Mouse (Mus musculus): Measurements from ENCODE around the gene P2ry10. TPM values are rescaled to one million over a fixed set of nuclear protein-coding genes. Genes with fewer than 3 reads are reported as not detected.

The P2ry10 gene
- polyA plus RNA-seq, 1 experiment from 2014 or later: not detected

DNA sequence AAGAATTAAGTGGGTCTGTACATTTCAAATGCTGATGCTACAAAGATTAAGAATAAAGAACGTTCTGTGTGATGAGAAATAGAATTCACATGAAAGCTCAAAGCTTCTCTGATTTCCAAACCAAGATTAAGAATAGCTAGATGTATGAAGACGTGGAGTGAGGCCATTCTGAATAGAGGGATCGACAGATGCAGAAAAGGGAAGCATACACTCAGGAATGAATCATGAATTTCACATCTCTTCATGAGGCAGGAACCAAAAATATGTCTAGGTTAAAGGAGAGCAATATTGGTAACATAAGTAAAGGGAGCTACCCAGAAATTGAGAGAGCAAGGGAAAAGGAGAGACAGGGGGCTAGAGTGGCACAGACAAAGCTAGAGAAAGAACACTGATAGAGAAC, 7.3 kb downstream of the P2ry10 start:
- WGBS: 55% methylated on average over 3 of the region's 3 CpGs
- Histone ChIP-seq H3K27me3 (ENCODE audit: control insufficient read depth, insufficient read depth, low read length) (no peaks in the 10 kb centered on the region), H3K4me2 (ENCODE audit: low read length) (no peak overlapping the region), H3K4me3 (ENCODE audit: control insufficient read depth in 1 of 2, insufficient read depth in 1 of 2, low read depth in 1 of 2, low read length in 2 of 2) (no peak overlapping the region), H3K36me3 (ENCODE audit: control insufficient read depth, insufficient read depth, low read length) (no peaks in the 10 kb centered on the region), H3K4me1 (ENCODE audit: control insufficient read depth in 2 of 2, insufficient read depth in 2 of 2, low read length in 2 of 2) (no peaks in the 10 kb centered on the region), H3K9me3 (ENCODE audit: control insufficient read depth, low read length) (no peaks in the 10 kb centered on the region), H3K9ac (ENCODE audit: low read length) (no peak overlapping the region), H3K27ac (replicated peaks in 1 of 2; ENCODE audit: control insufficient read depth in 1 of 2, insufficient read depth in 1 of 2, low read depth in 2 of 2, low read length in 2 of 2) (no peak overlapping the region)
- ATAC-seq (ENCODE audit: insufficient number of reproducible peaks, insufficient read depth, low FRiP score, low read depth): no peak

DNA sequence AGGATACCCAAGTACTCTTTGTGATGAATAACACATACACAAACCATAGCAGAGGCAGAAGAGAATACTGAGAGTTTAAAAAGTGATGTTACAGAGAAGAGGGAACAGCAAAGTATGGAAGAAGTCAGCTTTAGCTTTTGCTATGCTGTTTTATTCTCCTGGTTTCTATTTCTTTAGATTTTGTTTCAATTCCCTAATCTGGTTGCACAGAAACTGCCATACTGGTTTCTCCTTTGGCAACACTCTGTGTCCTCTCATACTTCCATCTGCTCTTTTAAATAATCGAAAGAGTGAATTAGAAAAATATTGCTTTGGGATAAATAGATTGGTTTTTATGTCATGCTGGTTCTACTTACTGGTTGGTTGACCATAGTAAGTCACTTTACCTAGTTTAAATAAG, 28.0 kb downstream of the P2ry10 start:
- 78% methylated on average over 1 of the region's 1 CpGs for WGBS
- Histone ChIP-seq H3K27me3 (ENCODE audit: control insufficient read depth, insufficient read depth, low read length) (no peaks in the 10 kb centered on the region), H3K36me3 (ENCODE audit: control insufficient read depth, insufficient read depth, low read length) (no peaks in the 10 kb centered on the region), H3K4me1 (ENCODE audit: control insufficient read depth in 2 of 2, insufficient read depth in 2 of 2, low read length in 2 of 2) (no peaks in the 10 kb centered on the region), H3K4me3 (ENCODE audit: control insufficient read depth in 1 of 2, insufficient read depth in 1 of 2, low read depth in 1 of 2, low read length in 2 of 2) (no peak overlapping the region), H3K9ac (ENCODE audit: low read length) (no peak overlapping the region), H3K27ac (replicated peaks in 1 of 2; ENCODE audit: control insufficient read depth in 1 of 2, insufficient read depth in 1 of 2, low read depth in 2 of 2, low read length in 2 of 2) (no peak overlapping the region), H3K4me2 (ENCODE audit: low read length) (no peak overlapping the region), H3K9me3 (ENCODE audit: control insufficient read depth, low read length) (no peaks in the 10 kb centered on the region)
- ATAC-seq (ENCODE audit: insufficient number of reproducible peaks, insufficient read depth, low FRiP score, low read depth): no peak

DNA sequence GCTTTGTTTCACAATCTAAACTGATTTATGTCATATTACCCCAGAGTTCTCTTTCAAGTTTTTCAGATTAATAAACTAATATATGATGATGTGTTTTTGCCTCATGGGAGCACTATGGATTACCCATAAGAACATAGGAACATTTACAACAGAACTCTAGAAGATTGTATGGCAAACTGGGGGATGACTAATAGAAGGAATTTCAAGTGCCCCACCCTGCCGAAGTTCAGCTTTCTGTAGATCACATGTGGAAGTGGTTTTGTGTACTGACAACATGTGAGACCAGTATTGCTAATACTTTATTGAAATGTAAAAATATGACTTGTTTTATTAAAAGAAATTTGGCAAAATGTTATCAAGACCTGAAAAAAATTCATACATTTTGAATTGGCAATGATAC, 28.7 kb downstream of the P2ry10 start:
- H3K4me2 ChIP-seq (ENCODE audit: low read length): no peak overlapping the region
- ATAC-seq (ENCODE audit: insufficient number of reproducible peaks, insufficient read depth, low FRiP score, low read depth): no peak
- WGBS: 57% methylated on average over 1 of the region's 1 CpGs

DNA sequence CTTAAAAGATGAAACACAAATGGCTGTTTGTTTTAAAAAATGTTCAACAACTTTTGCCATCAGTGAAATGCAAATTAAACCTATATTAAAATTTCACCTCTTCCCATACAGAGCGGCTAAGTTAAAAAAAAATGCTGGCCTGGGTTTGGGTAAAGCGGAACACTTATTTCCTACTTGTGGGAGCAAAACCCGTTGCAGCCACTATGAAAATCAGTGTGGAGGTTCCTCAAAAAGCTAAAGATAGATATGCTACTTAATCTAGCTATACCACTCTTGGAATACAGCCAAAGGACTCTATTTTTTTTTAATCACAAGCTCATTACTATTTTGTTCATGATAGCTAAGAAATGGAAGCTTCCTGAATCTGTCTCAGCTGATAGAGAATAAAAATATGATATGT, 54.9 kb downstream of the P2ry10 start:
- ATAC-seq (ENCODE audit: insufficient number of reproducible peaks, insufficient read depth, low FRiP score, low read depth): no peak
- Histone ChIP-seq H3K9me3 (ENCODE audit: control insufficient read depth, low read length) (no peaks in the 10 kb centered on the region), H3K36me3 (ENCODE audit: control insufficient read depth, insufficient read depth, low read length) (no peaks in the 10 kb centered on the region), H3K4me2 (ENCODE audit: low read length) (no peak overlapping the region), H3K9ac (ENCODE audit: low read length) (no peak overlapping the region), H3K27ac (replicated peaks in 1 of 2; ENCODE audit: control insufficient read depth in 1 of 2, insufficient read depth in 1 of 2, low read depth in 2 of 2, low read length in 2 of 2) (no peak overlapping the region), H3K4me1 (ENCODE audit: control insufficient read depth in 2 of 2, insufficient read depth in 2 of 2, low read length in 2 of 2) (no peaks in the 10 kb centered on the region), H3K27me3 (ENCODE audit: control insufficient read depth, insufficient read depth, low read length) (no peaks in the 10 kb centered on the region), H3K4me3 (ENCODE audit: control insufficient read depth in 1 of 2, insufficient read depth in 1 of 2, low read depth in 1 of 2, low read length in 2 of 2) (no peak overlapping the region)
- WGBS: 56% methylated on average over 3 of the region's 3 CpGs

More for the DNA sequence above, 28.7 kb downstream of the P2ry10 start:
- H3K4me1 ChIP-seq (ENCODE audit: control insufficient read depth in 2 of 2, insufficient read depth in 2 of 2, low read length in 2 of 2): no peaks in the 10 kb centered on the region
- no peaks in the 10 kb centered on the region for H3K9me3 ChIP-seq (ENCODE audit: control insufficient read depth, low read length)
- no peak overlapping the region for H3K4me3 ChIP-seq (ENCODE audit: control insufficient read depth in 1 of 2, insufficient read depth in 1 of 2, low read depth in 1 of 2, low read length in 2 of 2)
- no peaks in the 10 kb centered on the region for H3K36me3 ChIP-seq (ENCODE audit: control insufficient read depth, insufficient read depth, low read length)
- no peak overlapping the region for H3K27ac ChIP-seq (replicated peaks in 1 of 2; ENCODE audit: control insufficient read depth in 1 of 2, insufficient read depth in 1 of 2, low read depth in 2 of 2, low read length in 2 of 2)
- H3K27me3 ChIP-seq (ENCODE audit: control insufficient read depth, insufficient read depth, low read length): no peaks in the 10 kb centered on the region
- no peak overlapping the region for H3K9ac ChIP-seq (ENCODE audit: low read length)

DNA sequence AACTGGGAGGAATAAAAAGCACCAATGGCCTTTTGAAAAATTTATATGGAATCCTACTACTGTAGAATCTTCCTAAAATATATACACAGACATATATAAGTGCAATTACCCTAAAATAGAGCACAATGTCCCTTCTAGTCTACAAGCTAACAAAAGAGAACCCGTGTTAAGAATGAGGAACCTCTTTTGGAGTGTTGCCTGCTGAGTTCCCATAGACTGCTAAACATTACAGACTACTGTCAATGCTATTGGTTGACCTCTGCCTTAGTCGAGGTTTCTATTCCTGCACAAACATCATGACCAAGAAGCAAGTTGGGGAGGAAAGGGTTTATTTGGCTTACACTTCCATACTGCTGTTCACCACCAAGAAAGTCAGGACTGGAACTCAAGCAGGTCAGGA, 55.6 kb downstream of the P2ry10 start:
- Histone ChIP-seq H3K4me2 (ENCODE audit: low read length) (no peak overlapping the region), H3K27me3 (ENCODE audit: control insufficient read depth, insufficient read depth, low read length) (no peaks in the 10 kb centered on the region), H3K9ac (ENCODE audit: low read length) (no peak overlapping the region), H3K4me3 (ENCODE audit: control insufficient read depth in 1 of 2, insufficient read depth in 1 of 2, low read depth in 1 of 2, low read length in 2 of 2) (no peak overlapping the region), H3K4me1 (ENCODE audit: control insufficient read depth in 2 of 2, insufficient read depth in 2 of 2, low read length in 2 of 2) (no peaks in the 10 kb centered on the region), H3K9me3 (ENCODE audit: control insufficient read depth, low read length) (no peaks in the 10 kb centered on the region), H3K27ac (replicated peaks in 1 of 2; ENCODE audit: control insufficient read depth in 1 of 2, insufficient read depth in 1 of 2, low read depth in 2 of 2, low read length in 2 of 2) (no peak overlapping the region), H3K36me3 (ENCODE audit: control insufficient read depth, insufficient read depth, low read length) (no peaks in the 10 kb centered on the region)
- WGBS: 33% methylated on average over 2 of the region's 2 CpGs
- no peak for ATAC-seq (ENCODE audit: insufficient number of reproducible peaks, insufficient read depth, low FRiP score, low read depth)

DNA sequence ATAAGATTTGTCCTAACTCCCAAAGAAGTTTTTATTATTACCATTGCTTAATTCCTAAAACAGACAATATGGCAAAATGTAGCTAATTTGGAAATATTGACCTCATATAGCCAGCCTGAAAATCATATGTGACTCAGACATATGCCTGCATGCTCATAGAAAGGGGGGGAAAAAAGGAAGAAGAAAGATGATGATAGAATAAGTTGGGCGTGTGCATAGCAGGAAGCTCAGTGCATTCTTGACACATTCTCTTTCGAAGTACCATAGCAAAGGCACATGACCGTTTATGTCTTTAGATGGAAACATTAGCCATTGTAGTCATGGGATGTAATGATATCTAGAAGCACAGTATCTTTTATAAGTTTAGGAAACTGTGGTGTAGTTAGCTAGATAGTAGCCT, 60.4 kb downstream of the P2ry10 start, which contains the start of gene P2ry10b:
Gene P2ry10b (plus strand): TSS at position 247 of the 400 bp plus-strand sequence.
- no peaks in the 10 kb centered on the region for H3K36me3 ChIP-seq (ENCODE audit: control insufficient read depth, insufficient read depth, low read length)
- WGBS: 71% methylated on average over 3 of the region's 3 CpGs
- H3K9ac ChIP-seq (ENCODE audit: low read length): 0 out of 2 replicates have a peak within 1 kb of the TSS, but pooled peaks have one; percentile 21
- no peaks in the 10 kb centered on the region for H3K9me3 ChIP-seq (ENCODE audit: control insufficient read depth, low read length)
- no peaks in the 10 kb centered on the region for H3K27me3 ChIP-seq (ENCODE audit: control insufficient read depth, insufficient read depth, low read length)
- no peak within 1 kb of the TSS for H3K4me3 ChIP-seq (ENCODE audit: control insufficient read depth in 1 of 2, insufficient read depth in 1 of 2, low read depth in 1 of 2, low read length in 2 of 2)
- H3K4me1 ChIP-seq (ENCODE audit: control insufficient read depth in 2 of 2, insufficient read depth in 2 of 2, low read length in 2 of 2): no peaks in the 10 kb centered on the region
- peak within 1 kb of the TSS; percentile 27 for H3K4me2 ChIP-seq (ENCODE audit: low read length)
- ATAC-seq (ENCODE audit: insufficient number of reproducible peaks, insufficient read depth, low FRiP score, low read depth): no peak
- H3K27ac ChIP-seq (replicated peaks in 1 of 2; ENCODE audit: control insufficient read depth in 1 of 2, insufficient read depth in 1 of 2, low read depth in 2 of 2, low read length in 2 of 2): peak within 1 kb of the TSS in 1 of 2 experiments; percentile 47; a peak in 3 of 4 replicates

DNA sequence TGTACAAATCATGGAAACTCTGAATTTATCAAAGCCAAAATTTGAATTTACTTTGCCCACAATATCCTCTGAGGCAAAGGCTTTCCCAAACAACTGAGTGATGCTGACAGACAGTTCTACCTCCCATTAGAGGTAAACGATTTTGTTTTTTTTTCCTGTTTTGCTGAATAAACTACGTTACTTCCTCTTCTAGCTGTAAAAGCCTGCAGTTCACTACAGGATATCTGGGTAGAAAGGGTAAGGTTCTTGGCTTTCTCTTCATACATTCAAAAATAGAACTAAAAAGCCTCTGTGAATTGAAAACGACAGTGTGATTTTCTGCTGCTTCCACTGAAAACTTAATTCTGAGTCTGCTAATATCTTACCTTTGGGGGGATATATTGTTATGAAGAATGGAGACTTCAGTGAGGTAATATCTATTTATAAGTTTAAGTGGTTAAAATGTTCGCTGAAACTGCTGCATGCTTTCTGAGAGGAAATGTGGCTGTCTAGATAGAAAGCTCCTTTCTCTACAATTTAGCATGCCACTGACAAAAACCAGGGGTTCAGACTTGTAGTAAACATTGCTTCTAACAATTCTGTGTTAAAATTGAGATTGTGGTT, 61.2 kb downstream of the P2ry10 start:
- peak overlapping the region; percentile 47 to 53; a peak in 3 of 4 replicates for H3K27ac ChIP-seq (replicated peaks in 1 of 2; ENCODE audit: control insufficient read depth in 1 of 2, insufficient read depth in 1 of 2, low read depth in 2 of 2, low read length in 2 of 2)
- no peaks in the 10 kb centered on the region for H3K27me3 ChIP-seq (ENCODE audit: control insufficient read depth, insufficient read depth, low read length)
- H3K4me1 ChIP-seq (ENCODE audit: control insufficient read depth in 2 of 2, insufficient read depth in 2 of 2, low read length in 2 of 2): no peaks in the 10 kb centered on the region
- 0 out of 2 replicates have a peak overlapping the region, but pooled peaks have one; percentile 21 for H3K9ac ChIP-seq (ENCODE audit: low read length)
- no peak for ATAC-seq (ENCODE audit: insufficient number of reproducible peaks, insufficient read depth, low FRiP score, low read depth)
- H3K4me3 ChIP-seq (ENCODE audit: control insufficient read depth in 1 of 2, insufficient read depth in 1 of 2, low read depth in 1 of 2, low read length in 2 of 2): no peak overlapping the region
- 38% methylated on average over 4 of the region's 4 CpGs for WGBS
- H3K36me3 ChIP-seq (ENCODE audit: control insufficient read depth, insufficient read depth, low read length): no peaks in the 10 kb centered on the region
- peak overlapping the region; percentile 27 for H3K4me2 ChIP-seq (ENCODE audit: low read length)
- no peaks in the 10 kb centered on the region for H3K9me3 ChIP-seq (ENCODE audit: control insufficient read depth, low read length)

DNA sequence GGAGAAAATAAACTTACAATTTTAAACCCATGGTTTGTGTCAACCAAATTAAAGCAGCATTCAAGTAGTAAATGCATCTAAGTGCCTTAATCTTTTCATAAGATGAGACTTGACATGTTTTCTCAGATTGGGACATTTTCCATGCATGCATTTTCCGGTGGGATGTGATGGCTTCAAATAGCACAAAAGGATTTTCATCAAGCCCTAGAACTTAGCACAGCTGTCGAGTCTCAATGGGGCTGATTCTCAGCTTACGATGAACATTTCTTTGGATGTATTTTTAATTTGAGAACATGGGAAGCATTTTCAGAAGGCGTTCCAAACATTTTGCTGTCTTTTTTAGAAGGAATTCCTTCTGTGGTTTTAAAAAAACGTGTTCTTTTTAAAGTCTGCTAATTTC, 61.7 kb downstream of the P2ry10 start:
- ATAC-seq (ENCODE audit: insufficient number of reproducible peaks, insufficient read depth, low FRiP score, low read depth): no peak
- 29% methylated on average over 5 of the region's 5 CpGs for WGBS
- H3K27ac ChIP-seq (replicated peaks in 1 of 2; ENCODE audit: control insufficient read depth in 1 of 2, insufficient read depth in 1 of 2, low read depth in 2 of 2, low read length in 2 of 2): peak overlapping the region; percentile 47 to 53; a peak in 3 of 4 replicates
- no peaks in the 10 kb centered on the region for H3K9me3 ChIP-seq (ENCODE audit: control insufficient read depth, low read length)
- no peaks in the 10 kb centered on the region for H3K36me3 ChIP-seq (ENCODE audit: control insufficient read depth, insufficient read depth, low read length)
- no peaks in the 10 kb centered on the region for H3K27me3 ChIP-seq (ENCODE audit: control insufficient read depth, insufficient read depth, low read length)
- H3K4me3 ChIP-seq (ENCODE audit: control insufficient read depth in 1 of 2, insufficient read depth in 1 of 2, low read depth in 1 of 2, low read length in 2 of 2): no peak overlapping the region
- H3K4me2 ChIP-seq (ENCODE audit: low read length): peak overlapping the region; percentile 27
- H3K4me1 ChIP-seq (ENCODE audit: control insufficient read depth in 2 of 2, insufficient read depth in 2 of 2, low read length in 2 of 2): no peaks in the 10 kb centered on the region
- H3K9ac ChIP-seq (ENCODE audit: low read length): 0 out of 2 replicates have a peak overlapping the region, but pooled peaks have one; percentile 21

All from heart, embryonic 14.5 days (tissue).